Comparison of ENCODE assay signal across 10 mouse cellular contexts in genomic region chr2:170442535-170442934, GRCm38 (mm10). TPM values are rescaled to one million over a fixed set of nuclear protein-coding genes. Genes with fewer than 3 reads are reported as not detected.
DNase-seq lines count a peak whose midpoint lies in the region; ATAC-seq and TF ChIP-seq lines count a peak whose summit lies in the region.
"Had no signal": no experiment of that assay in that cellular context is flagged by ENCODE, and none has a peak within 500 bp of the region (broad histone marks: within the 10 kb centered on the region; RNA-seq: fewer than 3 reads in every experiment).

No protein-coding gene starts in this region.

- no peaks in the 10 kb centered on the region for H3K4me1 ChIP-seq in lung, postnatal 0 days (ENCODE audit: insufficient read depth, low read depth, low read length)
- no peaks in the 10 kb centered on the region for H3K4me1 ChIP-seq in lung, adult 2 months (ENCODE audit: control insufficient read depth, insufficient read depth, low read length)
- H3K4me1 ChIP-seq in bone marrow, adult 2 months (ENCODE audit: control insufficient read depth, insufficient read depth, low read length), result no peaks in the 10 kb centered on the region

- 61% methylated on average over 3 of the region's 3 CpGs for WGBS in lung, postnatal 0 days
- 68% methylated on average over 3 of the region's 3 CpGs for WGBS in lung, adult 2 months
- WGBS in bone marrow, adult 2 months, result 72% methylated on average over 3 of the region's 3 CpGs

- no peak overlapping the region for H3K9ac ChIP-seq in lung, postnatal 0 days (replicated peaks; ENCODE audit: low read depth)
- H3K9ac ChIP-seq: heart, embryonic 13.5 days had no signal

- no peak overlapping the region for H3K27ac ChIP-seq in lung, postnatal 0 days (ENCODE audit: low read length)
- H3K27ac ChIP-seq in bone marrow, adult 2 months (ENCODE audit: control insufficient read depth, insufficient read depth, low read depth, low read length, poor library complexity), result no peak overlapping the region
- H3K27ac ChIP-seq: heart, embryonic 13.5 days had no signal

- H3K27me3 ChIP-seq in lung, postnatal 0 days (replicated peaks; ENCODE audit: insufficient read depth, low read length), result no peaks in the 10 kb centered on the region

- TF ChIP-seq EP300 in lung, postnatal 0 days (IDR thresholded peaks at IDR 0.05), result no peak

- no peak for ATAC-seq in lung, postnatal 0 days
- no peak for ATAC-seq in activated CD4-positive, CD25-positive, alpha-beta regulatory T cell, adult 4 months

- TF ChIP-seq CTCF in lung, postnatal 0 days (IDR thresholded peaks at IDR 0.05), result peak; percentile 59
- no peak for TF ChIP-seq CTCF in lung, adult 2 months (IDR thresholded peaks at IDR 0.05; ENCODE audit: insufficient read depth, low read length)
- 0 out of 2 replicates have a peak, but pooled peaks have one; percentile 14 for TF ChIP-seq CTCF in bone marrow, adult 2 months (IDR thresholded peaks at IDR 0.05; ENCODE audit: control insufficient read depth, insufficient read depth, low read length)

- no peak overlapping the region for H3K4me3 ChIP-seq in lung, postnatal 0 days (ENCODE audit: low read depth, low read length)
- H3K4me3 ChIP-seq in lung, adult 2 months (replicated peaks; ENCODE audit: extremely low read depth, low read depth, low read length), result no peak overlapping the region
- no peak overlapping the region for H3K4me3 ChIP-seq in bone marrow, adult 2 months (replicated peaks; ENCODE audit: control insufficient read depth, low read depth, low read length)
- H3K4me3 ChIP-seq: heart, embryonic 13.5 days had no signal

- H3K4me2 ChIP-seq in lung, postnatal 0 days (replicated peaks; ENCODE audit: low read depth, low read length), result no peak overlapping the region
- H3K4me2 ChIP-seq: heart, embryonic 13.5 days had no signal

- peak; percentile 53 for DNase-seq in embryo, embryonic 10 days (ENCODE audit: low spot score)
- no peak for DNase-seq in embryo, embryonic 9.5 days (ENCODE audit: extremely low spot score)
- DNase-seq in lung, postnatal 0 days (ENCODE audit: low spot score), result peak; percentile 25
- no peak for DNase-seq in lung, adult 2 months
- peak; percentile 31 for DNase-seq in lung, postnatal 10 days
- no peak for DNase-seq in Muller cell, postnatal 12 days (ENCODE audit: inconsistent ontology term)

- no peak for TF ChIP-seq POLR2A in lung, adult 2 months (IDR thresholded peaks at IDR 0.05; ENCODE audit: borderline replicate concordance, extremely low read depth, low read depth, low read length)
- no peak for TF ChIP-seq POLR2A in bone marrow, adult 2 months (IDR thresholded peaks at IDR 0.05; ENCODE audit: borderline replicate concordance, control insufficient read depth, low read depth, low read length)

- H3K36me3 ChIP-seq in lung, postnatal 0 days (ENCODE audit: insufficient read depth, low read length), result no peaks in the 10 kb centered on the region
- H3K36me3 ChIP-seq: heart, embryonic 13.5 days had no signal

- H3K9me3 ChIP-seq in lung, postnatal 0 days (ENCODE audit: low read length), result no peaks in the 10 kb centered on the region
- H3K9me3 ChIP-seq: heart, embryonic 13.5 days had no signal

RNA-seq across cellular contexts. Expression of gene Bcas1, which starts 14.9 kb away (rescaled TPM):
- polyA plus RNA-seq in lung, postnatal 0 days (2015; fragmentation: Nextera tagmentation; extraction: Ambion mirVana), result 3.0 and 3.1 TPM in 2 replicates
- 2.2 and 3.2 TPM in 2 replicates for polyA plus RNA-seq in lung, adult 2 months (2012; rRNA removed)
- polyA plus RNA-seq in bone marrow, adult 2 months (2011; ENCODE audit: insufficient read depth, insufficient read length, low replicate concordance, missing spikeins), result 2.4 TPM in 1 of 2 replicates, not detected in the other
- polyA plus RNA-seq in activated CD4-positive, CD25-positive, alpha-beta regulatory T cell, adult 4 months (2017; shearing (Covaris generic)), result 1 to 10 TPM; 3.0 to 4.4 TPM

RNA-seq across cellular contexts. Expression of gene Pfdn4, which starts 53.7 kb away (rescaled TPM):
- 50.4 and 60.0 TPM in 2 replicates for polyA plus RNA-seq in lung, postnatal 0 days (2015; fragmentation: Nextera tagmentation; extraction: Ambion mirVana)
- polyA plus RNA-seq in lung, adult 2 months (2012; rRNA removed), result 2.9 and 5.0 TPM in 2 replicates
- 22.9 and 55.7 TPM in 2 replicates for polyA plus RNA-seq in bone marrow, adult 2 months (2011; ENCODE audit: insufficient read depth, insufficient read length, low replicate concordance, missing spikeins)
- 10 to 100 TPM; 52.3 to 58.8 TPM for polyA plus RNA-seq in activated CD4-positive, CD25-positive, alpha-beta regulatory T cell, adult 4 months (2017; shearing (Covaris generic))

RNA-seq across cellular contexts. Expression of gene Cyp24a1, which starts 54.4 kb away (rescaled TPM):
- polyA plus RNA-seq in lung, postnatal 0 days (2015; fragmentation: Nextera tagmentation; extraction: Ambion mirVana), result not detected in 2 replicates
- polyA plus RNA-seq in lung, adult 2 months (2012; rRNA removed), result not detected in 2 replicates
- not detected in 2 replicates for polyA plus RNA-seq in bone marrow, adult 2 months (2011; ENCODE audit: insufficient read depth, insufficient read length, low replicate concordance, missing spikeins)
- polyA plus RNA-seq in activated CD4-positive, CD25-positive, alpha-beta regulatory T cell, adult 4 months (2017; shearing (Covaris generic)), result under 1 TPM in 1 of 2 experiments, not detected in 1; 0.19 TPM
- polyA plus RNA-seq: heart, embryonic 13.5 days; stomach, embryonic 14.5 days had no signal

Comparison
In these comparisons a context has a peak if more than half of its experiments do, and no peak if none do; other contexts are left out.
1. DNase-seq: peak in embryo, embryonic 10 days (single experiment), lung, postnatal 0 days (single experiment) and lung, postnatal 10 days (single experiment); none in embryo, embryonic 9.5 days (single experiment), lung, adult 2 months (single experiment) and Muller cell, postnatal 12 days (single experiment).